Mouse (Mus musculus) small intestine, adult 2 months (tissue): ENCODE results near the gene Dppa5a. TPM values are rescaled to one million over a fixed set of nuclear protein-coding genes. Genes with fewer than 3 reads are reported as not detected.
A peak's percentile ranks its signal among the peaks of the same experiment; 100 is the strongest.

Source experiments
- H3K27ac ChIP-seq: fragments of 200-500 bp; 2 replicates; pipeline ENCODE4 v1.5.1; 2012; ENCODE audit warnings: low read depth, low read length, control low read depth, inconsistent platforms; ENCODE audit not compliant: insufficient read depth
- H3K27me3 ChIP-seq: fragments of 200-500 bp; 2 replicates; pipeline ENCODE4 v1.6.1; 2012; ENCODE audit warnings: mild to moderate bottlenecking, moderate library complexity, low read length, inconsistent platforms; ENCODE audit not compliant: control insufficient read depth, insufficient read depth
- H3K36me3 ChIP-seq: fragments of 200-500 bp; 2 replicates; pipeline ENCODE4 v1.6.1; 2012; ENCODE audit warnings: mild to moderate bottlenecking, low read length, control low read depth, inconsistent platforms; ENCODE audit not compliant: control insufficient read depth, insufficient read depth
- H3K4me1 ChIP-seq: fragments of 200-500 bp; 2 replicates; pipeline ENCODE4 v1.6.1; 2012; ENCODE audit warnings: low read length, inconsistent platforms, mixed read lengths; ENCODE audit not compliant: control insufficient read depth, insufficient read depth, insufficient read length
- H3K4me3 ChIP-seq: fragments of 200-500 bp; 2 replicates; pipeline ENCODE4 v1.5.1; 2012; ENCODE audit warnings: low read depth, mild to moderate bottlenecking, control low read depth, inconsistent platforms, low read length, moderate library complexity
- CTCF ChIP-seq: fragments of 200-500 bp; IDR thresholded peaks from 2 replicates; pipeline ENCODE4 v1.5.1; 2012; ENCODE audit warnings: low read depth, mild to moderate bottlenecking, control low read depth, inconsistent platforms, low read length, moderate library complexity, mixed read lengths; ENCODE audit not compliant: insufficient replicate concordance, insufficient read length; ENCODE audit errors: extremely low read depth
- POLR2A ChIP-seq: fragments of 200-500 bp; IDR thresholded peaks from 2 replicates; pipeline ENCODE4 v1.6.1; 2012; ENCODE audit warnings: low read depth, mild to moderate bottlenecking, control low read depth, inconsistent platforms, low read length, moderate library complexity
- WGBS: fragments of 180-500 bp; shearing (Covaris S2); methylation state at CpG from one replicate; pipeline ENCODE4 v1.1.7; 2018; 5-methylcytosine and 5-hydroxymethylcytosine counted together
- polyA plus RNA-seq: library from polyadenylated mRNA; depleted of rRNA; stranded (reverse); fragments of >200 nt; gene quantifications from 2 replicates; pipeline ENCODE4 v1.2.3, GENCODE M21; 2012

Gene Dppa5a
- polyA plus RNA-seq, 1 experiment, result not detected

- Histone ChIP-seq H3K27ac (no peak overlapping the region), H3K36me3 (no peaks in the 10 kb centered on the region), H3K4me3 (no peak overlapping the region), H3K27me3 (no peaks in the 10 kb centered on the region), H3K4me1 (no peaks in the 10 kb centered on the region)
- WGBS, result 57% methylated on average over 13 of the region's 13 CpGs
- TF ChIP-seq POLR2A, result no peak
- TF ChIP-seq CTCF, result no peak
Observed at GRCm38 (mm10) chr9:78365850-78366544, 2.0 kb downstream of the Dppa5a start.

- H3K27me3 ChIP-seq, result no peaks in the 10 kb centered on the region
- H3K36me3 ChIP-seq, result no peaks in the 10 kb centered on the region
- no peaks in the 10 kb centered on the region for H3K4me1 ChIP-seq
- TF ChIP-seq POLR2A, result no peak
- no peak for TF ChIP-seq CTCF
- no peak overlapping the region for H3K4me3 ChIP-seq
- 93% methylated on average over 6 of the region's 6 CpGs for WGBS
- H3K27ac ChIP-seq, result no peak overlapping the region
Observed at GRCm38 (mm10) chr9:78364701-78365100, 3.3 kb downstream of the Dppa5a start.

GRCm38 (mm10) chr9:78363374-78363773 is 4.6 kb downstream of the Dppa5a start:
- 57% methylated on average over 6 of the region's 6 CpGs for WGBS
- Histone ChIP-seq H3K27ac (no peak overlapping the region), H3K27me3 (no peaks in the 10 kb centered on the region), H3K36me3 (no peaks in the 10 kb centered on the region), H3K4me3 (no peak overlapping the region), H3K4me1 (no peaks in the 10 kb centered on the region)
- TF ChIP-seq POLR2A (no peak), CTCF (no peak)

- peaks cover 5% of the 10 kb centered on the region; the same call in 1 of the 2 replicates for H3K4me1 ChIP-seq
- no peak for TF ChIP-seq POLR2A
- TF ChIP-seq CTCF, result no peak
- no peak overlapping the region for H3K27ac ChIP-seq
- no peaks in the 10 kb centered on the region for H3K36me3 ChIP-seq
- H3K4me3 ChIP-seq, result no peak overlapping the region
- H3K27me3 ChIP-seq, result no peaks in the 10 kb centered on the region
- 53% methylated on average over 2 of the region's 2 CpGs for WGBS
Observed at GRCm38 (mm10) chr9:78360484-78360872, 7.5 kb downstream of the Dppa5a start.

GRCm38 (mm10) chr9:78359750-78360483 is 8.1 kb downstream of the Dppa5a start:
- TF ChIP-seq CTCF (no peak), POLR2A (no peak)
- H3K36me3 ChIP-seq, result no peaks in the 10 kb centered on the region
- no peak overlapping the region for H3K27ac ChIP-seq
- no peaks in the 10 kb centered on the region for H3K27me3 ChIP-seq
- no peak overlapping the region for H3K4me3 ChIP-seq
- peaks cover 5% of the 10 kb centered on the region; the same call in 1 of the 2 replicates for H3K4me1 ChIP-seq
- WGBS, result 86% methylated on average over 6 of the region's 6 CpGs

- H3K4me3 ChIP-seq, result no peak overlapping the region
- no peaks in the 10 kb centered on the region for H3K27me3 ChIP-seq
- peaks cover 5% of the 10 kb centered on the region; the same call in 1 of the 2 replicates for H3K4me1 ChIP-seq
- H3K27ac ChIP-seq, result no peak overlapping the region
- TF ChIP-seq POLR2A (no peak), CTCF (peak; percentile 68; the same call in 1 of the 2 replicates)
- WGBS, result 9% methylated on average over 9 of the region's 9 CpGs
- H3K36me3 ChIP-seq, result no peaks in the 10 kb centered on the region
Observed at GRCm38 (mm10) chr9:78358053-78358452, 9.9 kb downstream of the Dppa5a start.

GRCm38 (mm10) chr9:78355611-78356010 is 12.4 kb downstream of the Dppa5a start, which contains the start of gene Gsta2:
Gsta2 (minus strand) TSS chr9:78355788.
- TF ChIP-seq POLR2A (no peak), CTCF (no peak)
- H3K4me3 ChIP-seq, result no peak within 1 kb of the TSS
- peaks cover 5% of the 10 kb centered on the region; the same call in 1 of the 2 replicates for H3K4me1 ChIP-seq
- 89% methylated on average over 8 of the region's 8 CpGs for WGBS
- no peaks in the 10 kb centered on the region for H3K27me3 ChIP-seq
- no peaks in the 10 kb centered on the region for H3K36me3 ChIP-seq
- H3K27ac ChIP-seq, result no peak within 1 kb of the TSS
